Mouse (Mus musculus) activated CD4-positive, CD25-positive, alpha-beta regulatory T cell, adult 4 months (primary cell): ENCODE results near the gene Syt9. TPM values are rescaled to one million over a fixed set of nuclear protein-coding genes. Genes with fewer than 3 reads are reported as not detected.

Experiments used
- ATAC-seq: one replicate; pipeline ENCODE4 v1.8.0; 2017
- polyA plus RNA-seq, 2 experiments: library from polyadenylated mRNA; unstranded; fragments of 100-300 nt; shearing (Covaris generic); gene quantifications; one replicate each; pipeline ENCODE4 v1.2.1; 2017

Gene Syt9
- not detected for polyA plus RNA-seq

- ATAC-seq = no peak
These were observed at the start of gene Syt9 for GRCm38 (mm10) chr7:107370232-107371125. Syt9 (plus strand) TSS chr7:107370728.

GRCm38 (mm10) chr7:107339013-107339412 lies 31.5 kb upstream of the Syt9 start:
- no peak for ATAC-seq

- ATAC-seq = no peak
These were observed 30.9 kb upstream of the Syt9 start for GRCm38 (mm10) chr7:107339560-107340057.

- no peak for ATAC-seq
These were observed 30.3 kb upstream of the Syt9 start for GRCm38 (mm10) chr7:107340221-107340620.

GRCm38 (mm10) chr7:107341519-107342190 lies 28.9 kb upstream of the Syt9 start:
- no peak for ATAC-seq

GRCm38 (mm10) chr7:107349201-107349600 lies 21.3 kb upstream of the Syt9 start:
- ATAC-seq = no peak

DNA sequence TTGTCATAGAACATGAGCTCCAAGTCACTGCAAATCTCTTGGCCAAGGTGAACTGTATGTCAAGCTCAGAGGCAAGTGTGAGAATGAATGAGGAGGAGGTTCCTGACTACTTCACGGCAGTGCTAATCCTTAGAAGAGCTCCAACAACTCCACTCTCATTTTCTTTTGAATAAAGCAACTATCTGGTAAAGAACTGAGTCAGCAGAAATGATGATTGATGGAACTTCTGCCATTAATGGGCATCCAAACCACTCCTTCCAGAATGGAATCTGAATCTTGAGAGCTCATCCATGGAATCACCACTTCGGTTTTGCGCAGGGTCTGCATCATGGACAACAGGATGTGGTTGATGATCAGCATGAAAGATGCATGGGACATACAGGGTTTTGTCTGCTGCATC lies 8.4 kb upstream of the Syt9 start:
- no peak for ATAC-seq

DNA sequence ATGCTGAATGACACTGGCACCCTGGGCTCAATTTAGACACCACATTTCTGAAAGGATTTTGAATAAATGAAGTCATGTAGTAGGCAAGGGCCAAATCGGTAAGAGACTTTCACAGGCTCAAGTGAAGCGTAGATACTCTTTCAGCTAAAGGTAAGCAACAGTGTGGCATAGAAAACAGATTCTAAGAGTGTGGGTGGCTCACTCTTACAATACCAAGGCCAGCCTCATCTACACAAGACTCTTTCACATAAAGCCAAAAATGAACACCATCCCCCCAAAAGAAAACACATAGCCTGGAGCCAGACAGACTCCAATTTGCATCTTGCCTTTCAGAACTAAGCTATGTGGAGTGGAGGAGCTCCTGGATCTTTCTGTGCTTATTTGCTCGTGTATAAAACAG lies 7.9 kb upstream of the Syt9 start:
- no peak for ATAC-seq

- no peak for ATAC-seq
These were observed 795 bp downstream of the Syt9 start for GRCm38 (mm10) chr7:107371126-107371920.

DNA sequence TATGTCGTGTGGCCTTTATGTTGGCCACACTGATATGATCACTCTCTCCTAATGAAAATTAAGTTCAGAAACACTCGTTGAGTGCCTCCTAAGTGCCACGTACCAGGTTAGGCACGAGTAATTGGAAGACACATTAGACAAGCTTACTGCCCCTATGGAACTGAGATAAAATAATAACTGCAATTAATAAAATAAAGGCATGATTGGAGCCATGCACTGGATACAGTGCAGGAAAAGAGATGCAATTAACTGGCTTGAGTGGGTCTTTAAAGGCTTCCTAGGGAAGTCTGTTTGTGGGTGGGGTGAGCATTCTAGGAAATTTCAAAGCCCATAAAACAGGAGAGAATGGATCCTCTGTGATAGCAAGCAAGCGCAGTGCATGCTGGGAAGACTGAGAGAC lies 10.0 kb downstream of the Syt9 start:
- no peak for ATAC-seq

DNA sequence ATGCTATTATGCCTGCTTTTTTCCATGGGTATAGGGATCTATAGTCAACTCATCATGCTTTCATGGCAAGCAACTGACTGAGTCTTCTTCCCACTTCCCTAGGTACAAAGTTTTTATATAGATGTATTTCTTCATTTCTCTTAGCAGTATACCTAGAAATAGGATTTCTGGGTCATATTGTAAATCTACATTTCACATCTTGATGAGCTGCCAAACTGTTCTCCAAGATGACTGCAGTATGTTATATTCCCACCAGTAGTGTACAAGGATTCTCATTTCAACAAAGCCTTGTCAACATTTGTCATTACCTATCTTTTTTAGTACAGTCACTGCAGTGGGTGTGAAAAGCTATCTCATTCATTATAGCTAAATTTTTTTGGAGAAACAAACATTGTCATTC lies 19.1 kb downstream of the Syt9 start:
- ATAC-seq = no peak

DNA sequence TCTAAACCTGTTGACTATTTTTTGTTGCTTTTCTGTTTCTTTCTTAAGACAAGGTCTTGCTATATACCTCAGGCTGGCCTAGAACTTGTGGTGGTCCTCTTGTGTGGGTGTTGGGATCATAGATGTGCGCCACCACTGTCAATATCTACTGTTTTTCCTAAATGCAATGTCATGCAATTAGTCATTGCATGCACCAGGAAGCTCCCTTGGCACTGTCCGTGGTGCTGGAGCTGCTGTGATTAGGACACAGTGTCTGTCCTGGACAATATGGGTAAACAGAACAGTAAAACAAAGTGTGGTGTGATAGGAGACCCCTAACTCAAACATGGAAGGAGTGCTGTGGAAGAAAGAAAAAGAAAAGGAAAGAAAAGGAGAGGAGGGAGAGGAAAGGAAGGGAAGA lies 22.2 kb downstream of the Syt9 start:
- ATAC-seq = no peak

DNA sequence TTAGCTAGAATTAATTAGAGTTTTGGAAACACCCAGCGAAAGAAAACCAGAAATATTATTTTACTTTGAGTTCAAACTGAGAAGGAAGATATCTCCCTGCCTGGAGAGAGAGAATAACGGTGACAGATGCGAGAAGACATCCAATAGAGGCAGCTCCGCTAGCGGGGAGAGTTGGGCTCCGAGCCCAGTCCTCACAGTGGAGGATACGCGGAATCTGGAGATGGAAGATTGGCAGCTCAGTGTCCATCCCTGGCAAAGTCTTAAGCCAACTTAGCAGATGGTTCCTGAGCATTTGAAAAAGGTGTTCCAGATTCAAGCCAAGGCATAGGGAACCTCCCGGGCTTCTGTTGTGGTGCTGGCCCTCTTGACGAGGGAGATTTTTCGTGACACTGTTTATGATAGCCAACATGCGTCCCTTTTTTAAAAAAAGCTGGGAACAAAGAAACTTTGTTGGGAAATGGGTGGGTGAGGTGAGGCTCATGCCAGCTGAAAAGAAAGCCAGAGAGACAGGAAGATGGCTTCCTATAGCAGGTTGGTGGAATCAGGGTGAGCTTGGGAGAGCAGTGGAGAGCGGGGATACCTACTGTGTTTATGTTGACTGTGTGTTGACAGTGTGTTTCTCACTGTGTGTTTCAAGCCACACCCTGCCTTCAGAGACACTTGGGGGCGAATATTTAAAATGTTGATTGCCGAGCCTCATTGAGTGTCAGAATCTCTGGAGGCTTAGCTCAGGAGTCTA lies 29.7 kb downstream of the Syt9 start:
- no peak for ATAC-seq

- ATAC-seq = no peak
These were observed 32.7 kb downstream of the Syt9 start for GRCm38 (mm10) chr7:107403261-107403660.

- ATAC-seq = no peak
These were observed 44.4 kb downstream of the Syt9 start for GRCm38 (mm10) chr7:107414928-107415327.

DNA sequence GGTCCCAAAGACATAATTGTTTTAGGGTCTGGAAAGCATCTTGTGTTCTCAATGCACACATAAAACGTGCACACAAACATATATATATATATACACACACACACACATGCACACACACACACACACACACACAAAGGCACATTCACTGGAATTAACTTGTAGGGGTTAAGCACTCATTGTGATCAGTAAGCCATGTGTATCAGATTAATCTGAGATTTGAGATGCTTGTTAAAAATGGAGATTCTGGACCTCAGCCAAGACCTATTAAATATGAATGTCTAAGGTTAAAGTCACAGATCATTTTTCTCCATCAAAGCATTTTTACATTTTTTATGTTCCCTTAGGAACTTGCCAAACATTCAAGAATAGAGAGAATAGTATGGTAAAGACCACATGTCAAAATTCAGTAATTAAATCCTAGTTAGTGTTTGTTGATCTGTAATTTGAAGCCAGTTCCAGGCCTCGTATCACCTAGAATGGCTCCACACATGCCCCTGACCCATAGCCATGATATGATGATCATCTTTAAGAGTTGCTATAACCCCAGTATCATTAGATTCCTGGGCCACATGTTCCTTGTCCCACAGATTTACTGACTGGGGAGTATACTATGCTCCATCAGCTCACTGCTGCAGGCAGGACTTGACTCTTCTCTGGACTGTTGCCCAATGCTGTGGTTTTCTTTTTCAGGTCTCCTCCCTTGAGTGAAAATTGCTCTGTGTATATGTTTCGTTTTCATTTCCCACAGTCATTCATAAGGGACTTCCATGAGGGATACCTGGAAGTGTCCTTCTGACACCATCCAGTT lies 46.7 kb downstream of the Syt9 start:
- ATAC-seq = no peak

DNA sequence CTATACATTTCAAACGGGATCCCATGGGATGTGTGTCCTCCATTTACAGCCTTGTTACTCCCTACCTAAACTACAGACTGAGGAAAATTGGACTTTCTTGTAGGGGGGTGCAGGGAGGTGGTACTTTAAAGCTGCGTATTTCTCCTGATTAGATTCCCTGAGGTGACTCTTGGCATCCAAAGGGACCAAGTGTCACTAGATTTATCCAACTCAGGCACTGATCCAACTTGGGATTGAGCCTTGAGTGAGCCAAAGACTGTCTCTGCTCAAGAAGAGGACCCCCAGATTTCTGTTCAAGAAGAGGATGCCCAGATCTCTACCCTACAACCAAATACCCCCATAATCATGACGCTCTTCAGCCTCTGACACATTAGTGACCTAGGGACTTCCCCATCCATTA lies 66.9 kb downstream of the Syt9 start:
- no peak for ATAC-seq

DNA sequence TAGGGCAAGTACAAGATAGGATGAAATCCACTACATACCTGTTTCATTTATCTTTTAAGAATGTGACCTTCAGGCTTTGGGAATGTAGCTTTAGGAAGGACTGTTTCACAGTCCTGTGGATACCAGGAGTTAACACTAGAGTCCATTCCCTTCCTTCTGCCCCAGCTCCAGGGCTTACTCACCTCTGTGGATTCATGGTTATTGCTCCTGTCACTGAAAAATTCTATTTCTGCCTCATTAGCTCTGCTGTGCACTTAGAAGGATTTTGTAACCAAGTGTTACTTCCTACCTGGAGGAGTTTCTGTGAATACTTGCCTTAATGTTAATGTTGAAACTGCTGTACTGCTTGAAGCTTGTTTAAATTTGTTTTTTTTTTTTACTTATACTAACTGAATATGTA lies 74.1 kb downstream of the Syt9 start:
- ATAC-seq = no peak

- no peak for ATAC-seq
These were observed 84.1 kb downstream of the Syt9 start for GRCm38 (mm10) chr7:107454660-107455059.

- no peak for ATAC-seq
These were observed 84.6 kb downstream of the Syt9 start for GRCm38 (mm10) chr7:107455118-107455521.

DNA sequence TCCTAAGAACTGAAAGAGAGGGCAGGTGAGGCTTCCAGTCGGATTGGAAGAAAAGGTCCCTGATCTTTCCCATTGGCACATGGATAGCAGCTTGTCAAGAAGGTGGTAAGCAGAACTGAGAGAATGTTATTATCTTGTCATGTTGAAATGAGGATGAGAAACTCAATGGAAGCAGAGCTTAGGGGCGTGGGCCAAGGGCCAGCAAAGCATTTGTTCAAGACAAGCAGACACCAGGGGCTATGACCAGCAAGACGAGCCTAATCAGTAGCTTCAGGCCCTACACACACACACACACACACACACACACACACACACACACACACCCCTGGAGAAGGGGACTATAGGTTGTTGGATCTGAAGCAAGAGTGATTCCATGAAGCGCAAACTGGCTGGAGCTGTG lies 90.6 kb downstream of the Syt9 start:
- no peak for ATAC-seq
